Mouse (Mus musculus) kidney, adult 11 months (tissue): Measurements from ENCODE around the gene Zdhhc6.
A peak's percentile ranks its signal among the peaks of the same experiment; 100 is the strongest.

Source experiments
- DNase-seq: peaks from one replicate; pipeline ENCODE4 v3.0.0; 2022

Gene Zdhhc6

GRCm38 (mm10) chr19:55299378-55299777, 16.5 kb downstream of the Zdhhc6 start:
- no peak for DNase-seq

GRCm38 (mm10) chr19:55297961-55298360, 17.9 kb downstream of the Zdhhc6 start:
- no peak for DNase-seq

- DNase-seq = no peak
Measured at GRCm38 (mm10) chr19:55297489-55297888, 18.3 kb downstream of the Zdhhc6 start.

- DNase-seq = no peak
Measured at GRCm38 (mm10) chr19:55296301-55296700, 19.5 kb downstream of the Zdhhc6 start.

- no peak for DNase-seq
Measured at GRCm38 (mm10) chr19:55295556-55295955, 20.3 kb downstream of the Zdhhc6 start.

- no peak for DNase-seq
Measured at GRCm38 (mm10) chr19:55295075-55295474, 20.8 kb downstream of the Zdhhc6 start.

GRCm38 (mm10) chr19:55293175-55293574, 22.7 kb downstream of the Zdhhc6 start:
- no peak for DNase-seq

- DNase-seq = no peak
Measured at GRCm38 (mm10) chr19:55292210-55292850, 23.5 kb downstream of the Zdhhc6 start.

- no peak for DNase-seq
Measured at GRCm38 (mm10) chr19:55290621-55291270, 25.1 kb downstream of the Zdhhc6 start.

- DNase-seq = no peak
Measured at GRCm38 (mm10) chr19:55288974-55289373, 26.9 kb downstream of the Zdhhc6 start.

- no peak for DNase-seq
Measured at GRCm38 (mm10) chr19:55286034-55286433, 29.8 kb downstream of the Zdhhc6 start.

GRCm38 (mm10) chr19:55284093-55284492, 31.7 kb downstream of the Zdhhc6 start:
- DNase-seq = no peak

GRCm38 (mm10) chr19:55276770-55277169, 39.1 kb downstream of the Zdhhc6 start:
- no peak for DNase-seq

GRCm38 (mm10) chr19:55276100-55276499, 39.7 kb downstream of the Zdhhc6 start:
- no peak for DNase-seq

GRCm38 (mm10) chr19:55273340-55273739, 42.5 kb downstream of the Zdhhc6 start:
- DNase-seq = no peak

GRCm38 (mm10) chr19:55271448-55271847, 44.4 kb downstream of the Zdhhc6 start:
- DNase-seq = no peak

GRCm38 (mm10) chr19:55269051-55269450, 46.8 kb downstream of the Zdhhc6 start:
- peak; percentile 38 for DNase-seq

- peak; percentile 50 for DNase-seq
Measured at GRCm38 (mm10) chr19:55268150-55268549, 47.7 kb downstream of the Zdhhc6 start.

GRCm38 (mm10) chr19:55266786-55267185, 49.0 kb downstream of the Zdhhc6 start:
- peak; percentile 78 for DNase-seq

- DNase-seq = no peak
Measured at GRCm38 (mm10) chr19:55265269-55265668, 50.6 kb downstream of the Zdhhc6 start.

- DNase-seq = no peak
Measured at GRCm38 (mm10) chr19:55260389-55261184, 55.2 kb downstream of the Zdhhc6 start.

- no peak for DNase-seq
Measured at GRCm38 (mm10) chr19:55258514-55258913, 57.3 kb downstream of the Zdhhc6 start.

- DNase-seq = no peak
Measured at GRCm38 (mm10) chr19:55257656-55258375, 58.0 kb downstream of the Zdhhc6 start.
